Mouse (Mus musculus) yolk sac, embryonic 10.5 days (tissue): ENCODE results near the gene Nipa1.
A peak's percentile ranks its signal among the peaks of the same experiment; 100 is the strongest.

Source experiments
- DNase-seq: peaks from one replicate; pipeline ENCODE4 v3.0.0-alpha.2; 2017; ENCODE audit warnings: low spot score

Nipa1 gene

GRCm38 (mm10) chr7:56010318-56011017 lies 9.3 kb downstream of the Nipa1 start:
- no peak for DNase-seq

DNA sequence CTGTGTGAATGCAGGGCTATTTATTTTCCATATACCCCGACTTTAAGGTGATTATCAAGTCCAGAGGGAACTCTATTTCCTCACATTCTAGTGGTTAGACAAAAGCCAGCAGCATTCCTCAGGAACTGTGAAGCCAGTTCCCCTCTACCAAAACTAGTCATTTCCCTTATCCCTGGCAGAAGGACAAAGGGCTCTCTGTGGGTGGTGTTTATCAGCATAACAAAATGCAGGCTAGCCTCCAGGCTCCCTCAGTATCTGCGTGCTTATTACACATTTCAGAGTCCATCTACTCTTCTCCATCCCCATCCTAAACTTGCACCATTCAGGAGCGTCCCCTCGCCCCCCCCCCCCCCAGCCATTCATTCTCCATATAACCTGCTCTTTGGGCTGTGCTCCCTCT lies 20.8 kb downstream of the Nipa1 start:
- DNase-seq: no peak

- no peak for DNase-seq
Observed at GRCm38 (mm10) chr7:55995013-55995412, 24.7 kb downstream of the Nipa1 start.

DNA sequence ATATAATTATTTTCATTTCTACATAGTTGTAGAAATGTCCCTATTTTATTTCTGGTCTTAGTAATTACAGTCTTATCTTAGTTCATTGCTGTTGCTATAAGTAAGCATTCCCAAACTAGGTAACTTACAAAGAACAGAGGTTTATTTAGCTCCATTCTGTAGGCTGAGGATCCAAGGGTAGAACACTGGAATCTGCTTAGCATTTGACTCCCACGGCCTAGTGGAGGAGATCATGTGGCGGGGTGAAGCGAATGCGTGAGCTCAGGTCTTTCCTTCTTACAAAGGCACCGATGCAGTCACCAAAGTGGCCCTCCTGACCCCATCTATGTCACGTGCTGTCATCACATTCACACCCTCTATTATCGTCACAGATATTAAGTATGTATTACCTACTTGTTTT lies 27.9 kb downstream of the Nipa1 start:
- DNase-seq: no peak

GRCm38 (mm10) chr7:55991129-55991528 lies 28.6 kb downstream of the Nipa1 start:
- no peak for DNase-seq

GRCm38 (mm10) chr7:55986526-55987214 lies 33.1 kb downstream of the Nipa1 start:
- DNase-seq: peak; percentile 59

DNA sequence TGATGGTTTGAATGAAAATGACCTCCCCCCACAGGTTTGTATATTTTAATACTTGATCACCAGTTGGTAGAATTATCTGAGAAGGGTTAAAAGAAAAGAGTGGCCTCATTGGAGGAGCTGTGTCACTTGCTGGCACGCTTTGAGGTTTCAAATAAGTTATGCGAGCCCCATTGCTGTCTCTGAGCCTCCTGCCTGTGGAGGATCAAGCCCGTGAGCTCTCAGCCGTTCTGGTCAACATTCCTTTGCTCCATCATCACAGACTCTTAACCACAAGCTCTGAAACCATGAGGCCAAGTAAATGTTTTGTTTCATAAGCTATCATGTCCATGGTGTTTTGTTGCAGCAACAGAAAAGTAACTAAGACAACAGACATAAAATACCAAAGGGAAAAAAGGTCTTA lies 35.0 kb downstream of the Nipa1 start:
- no peak for DNase-seq

- no peak for DNase-seq
Observed at GRCm38 (mm10) chr7:55983107-55983506, 36.6 kb downstream of the Nipa1 start.

GRCm38 (mm10) chr7:55982010-55982700 lies 37.6 kb downstream of the Nipa1 start:
- no peak for DNase-seq

- DNase-seq: no peak
Observed at GRCm38 (mm10) chr7:55981511-55981910, 38.2 kb downstream of the Nipa1 start.

DNA sequence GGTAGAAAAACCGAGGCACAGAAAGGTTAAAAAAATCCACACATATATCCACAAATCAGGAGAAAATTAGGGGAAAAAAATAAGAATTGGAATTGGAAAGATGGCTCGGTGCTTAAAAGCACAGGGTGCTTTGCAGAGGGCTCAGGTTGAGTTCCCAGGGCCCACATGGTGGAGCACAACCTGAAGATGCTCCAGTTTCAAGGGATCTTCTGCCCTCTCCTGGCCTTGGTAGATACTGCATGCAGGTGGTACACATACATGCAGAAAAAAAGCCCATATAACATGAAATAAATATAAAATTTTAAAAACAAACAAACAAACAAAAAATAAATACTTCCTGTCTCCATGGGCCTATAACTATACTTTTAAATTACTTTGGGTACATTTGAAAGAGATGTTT lies 45.3 kb downstream of the Nipa1 start:
- no peak for DNase-seq

- no peak for DNase-seq
Observed at GRCm38 (mm10) chr7:55969415-55969814, 50.3 kb downstream of the Nipa1 start.

DNA sequence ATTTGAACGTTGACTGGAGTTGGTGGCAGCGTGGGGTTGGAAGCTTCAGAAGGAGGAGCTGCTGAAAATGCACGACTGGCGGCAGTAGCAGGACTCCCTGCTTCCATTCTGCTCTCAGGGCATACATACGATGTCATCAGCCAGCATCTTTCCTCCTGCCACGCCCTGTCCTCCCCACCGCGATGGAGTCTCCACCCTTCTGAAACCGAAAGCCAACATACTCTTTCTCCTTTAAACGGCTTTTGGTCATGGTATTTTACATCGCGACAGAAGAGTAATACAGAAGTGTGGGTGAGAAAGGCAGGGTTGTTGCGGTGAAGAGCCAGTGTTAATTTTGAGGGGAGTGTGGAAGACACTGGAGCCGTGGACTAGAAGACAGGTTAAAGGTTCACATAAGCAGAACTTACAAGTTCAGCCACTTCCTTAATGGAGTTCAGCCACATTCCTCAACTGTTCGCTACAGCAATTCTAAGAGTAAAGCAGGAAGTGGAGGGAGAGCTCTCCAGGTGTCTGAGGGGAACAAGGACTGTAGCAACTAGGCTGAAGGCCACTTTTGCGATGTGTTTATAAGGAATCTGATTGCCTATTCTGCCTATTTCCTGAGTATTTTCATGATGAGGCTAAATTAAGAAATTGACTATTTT lies 51.4 kb downstream of the Nipa1 start:
- DNase-seq: peak; percentile 43

- peak; percentile 71 for DNase-seq
Observed at GRCm38 (mm10) chr7:55966866-55967460, 52.8 kb downstream of the Nipa1 start.

DNA sequence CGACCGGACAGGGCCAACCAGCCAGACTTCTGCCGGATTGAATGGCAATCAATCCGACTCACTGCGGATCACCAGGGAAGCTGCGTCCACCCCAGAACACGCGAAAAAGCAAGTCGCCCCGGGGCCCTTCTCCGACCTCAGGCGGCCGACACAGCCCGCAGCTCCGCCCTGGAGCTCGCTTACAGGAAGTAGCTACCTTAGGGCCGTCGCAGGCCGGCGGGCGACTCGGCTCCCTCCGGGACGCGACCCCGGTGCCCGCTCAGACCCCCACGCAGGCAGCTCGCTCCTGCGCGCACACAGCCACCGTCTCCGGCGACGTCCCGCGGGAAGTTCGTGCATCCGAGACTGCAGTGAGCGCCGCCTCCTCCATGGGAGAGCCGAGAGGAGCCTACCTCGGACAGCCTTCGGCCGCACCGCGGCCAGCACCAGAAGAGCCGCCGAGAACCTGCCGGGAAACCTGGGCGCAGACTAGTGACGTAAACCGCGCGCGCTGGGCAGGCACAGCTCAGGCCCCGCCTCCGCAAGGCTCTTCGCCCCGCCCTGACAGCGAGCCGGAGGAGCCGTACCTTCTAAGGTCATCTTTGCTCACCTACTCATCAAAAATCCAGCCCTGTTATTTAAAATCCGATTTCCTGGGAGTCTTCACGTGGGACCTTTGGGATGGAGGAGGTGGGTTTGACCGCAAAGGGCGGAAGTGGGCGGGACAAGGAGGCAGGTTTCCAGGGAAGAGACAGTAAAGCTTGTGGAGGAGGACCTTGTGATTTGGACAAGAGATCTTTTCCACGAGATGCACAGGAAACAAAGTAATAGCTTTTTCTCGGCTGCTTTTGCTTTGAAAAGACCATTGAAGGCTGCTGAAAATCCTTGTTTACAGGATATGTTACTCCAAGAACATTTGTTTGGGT lies 57.5 kb downstream of the Nipa1 start, which contains the start of gene Nipa2:
Gene Nipa2 (minus strand): TSS at position 473 of the 905 bp plus-strand sequence.
- peak; percentile 96 for DNase-seq

DNA sequence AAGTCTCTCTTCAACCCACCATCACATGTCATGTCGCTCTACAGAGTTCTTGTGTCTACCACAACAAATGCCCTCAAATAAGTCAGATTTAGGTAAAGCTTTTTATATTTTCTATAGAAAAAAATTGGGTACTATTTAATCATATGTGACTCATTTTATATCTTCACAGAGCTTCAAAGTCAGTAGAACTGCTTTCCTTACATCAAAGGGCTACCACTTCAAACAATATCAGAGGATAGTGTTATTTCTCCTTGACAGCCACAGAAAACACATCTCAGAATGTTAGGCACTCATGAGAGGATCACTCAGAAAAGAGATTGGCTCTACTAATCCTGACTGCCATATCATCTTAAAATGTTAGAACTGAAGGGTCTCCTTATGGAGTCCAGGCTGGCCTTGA lies 59.2 kb downstream of the Nipa1 start:
- DNase-seq: no peak

GRCm38 (mm10) chr7:55959801-55960200 lies 60.0 kb downstream of the Nipa1 start:
- DNase-seq: no peak

DNA sequence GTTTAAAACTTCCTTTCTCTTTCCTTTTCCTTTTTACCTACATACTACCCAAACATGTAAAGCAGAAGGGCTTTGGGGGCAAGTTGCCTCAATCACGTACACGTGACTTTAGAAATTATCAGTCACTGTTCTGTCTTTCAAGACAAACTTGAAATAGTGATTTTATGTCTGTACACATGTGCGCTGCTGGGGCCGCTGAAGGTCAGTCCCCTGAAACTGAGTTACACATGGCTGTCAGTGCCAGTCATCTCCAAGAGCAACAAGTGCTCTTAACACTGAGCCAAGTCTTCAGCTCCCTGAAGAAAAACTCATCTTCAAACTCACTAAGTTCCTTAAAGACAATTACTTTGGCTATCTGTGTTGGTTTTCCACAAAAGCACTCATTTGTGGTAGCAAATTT lies 61.8 kb downstream of the Nipa1 start:
- DNase-seq: no peak

DNA sequence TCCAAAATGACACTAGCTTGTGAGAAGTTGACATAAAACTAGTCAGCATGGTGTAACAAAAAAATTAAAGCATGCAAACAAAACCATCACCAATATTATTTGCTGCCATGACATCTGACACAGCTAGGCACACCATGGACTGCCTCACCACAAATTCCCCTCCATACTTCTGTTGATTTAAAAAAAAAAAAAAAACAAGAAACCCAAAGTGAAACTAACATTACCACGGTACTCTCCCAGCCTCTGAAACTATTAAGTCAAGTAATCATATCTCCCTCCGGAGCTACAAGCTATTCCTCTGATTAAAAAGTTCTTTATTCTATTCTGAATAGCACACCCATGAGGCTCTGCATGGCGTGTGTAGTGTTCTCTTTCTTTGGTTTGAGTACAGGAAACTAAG lies 62.6 kb downstream of the Nipa1 start:
- DNase-seq: no peak

- DNase-seq: no peak
Observed at GRCm38 (mm10) chr7:55956054-55956453, 63.7 kb downstream of the Nipa1 start.

GRCm38 (mm10) chr7:55938341-55938740 lies 81.4 kb downstream of the Nipa1 start:
- DNase-seq: no peak
